Mouse (Mus musculus) adrenal gland, adult (tissue): ENCODE data around the gene Gjd3.
A peak's percentile ranks its signal among the peaks of the same experiment; 100 is the strongest.

Experiments used
- DNase-seq, 2 experiments: peaks; one replicate each; pipeline ENCODE4 v3.0.0; 2022 to 2023; ENCODE audit warnings: low spot score in 1 of 2; ENCODE audit not compliant: inconsistent age in 2 of 2

Gjd3 gene

DNA sequence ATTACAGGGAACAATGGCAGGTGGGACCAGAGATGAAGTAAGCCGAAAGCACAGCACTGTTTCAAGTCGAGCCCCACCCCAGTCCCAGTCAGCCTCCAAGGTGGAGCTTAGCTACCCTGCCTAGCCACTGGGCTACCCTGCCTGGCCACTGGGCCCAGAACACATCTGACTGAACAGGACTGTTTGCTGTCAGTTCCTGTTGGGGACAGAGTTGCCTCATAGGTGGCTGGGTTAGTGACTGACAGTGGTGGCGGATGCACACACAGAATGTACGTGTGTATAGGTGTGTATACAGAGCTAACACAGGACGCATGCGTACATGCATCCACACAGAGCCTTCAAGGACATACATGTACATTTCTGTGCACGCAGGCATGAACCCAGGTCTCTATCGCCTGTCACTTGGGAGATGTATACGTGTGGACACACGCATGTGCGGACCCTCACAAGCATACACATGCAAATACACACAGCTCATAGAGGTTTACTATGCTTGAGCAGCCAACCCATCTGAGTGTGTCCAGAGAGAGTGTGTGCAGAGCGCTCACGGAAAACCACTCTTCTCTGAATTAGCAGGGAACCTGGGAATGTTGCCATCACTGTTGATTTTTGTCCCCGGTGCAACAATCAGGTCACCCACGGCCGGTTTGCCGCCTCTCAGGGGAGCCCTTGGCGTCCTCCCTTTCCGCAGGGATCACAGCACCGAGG, 1.4 kb downstream of the Gjd3 start:
- no peak for DNase-seq

DNA sequence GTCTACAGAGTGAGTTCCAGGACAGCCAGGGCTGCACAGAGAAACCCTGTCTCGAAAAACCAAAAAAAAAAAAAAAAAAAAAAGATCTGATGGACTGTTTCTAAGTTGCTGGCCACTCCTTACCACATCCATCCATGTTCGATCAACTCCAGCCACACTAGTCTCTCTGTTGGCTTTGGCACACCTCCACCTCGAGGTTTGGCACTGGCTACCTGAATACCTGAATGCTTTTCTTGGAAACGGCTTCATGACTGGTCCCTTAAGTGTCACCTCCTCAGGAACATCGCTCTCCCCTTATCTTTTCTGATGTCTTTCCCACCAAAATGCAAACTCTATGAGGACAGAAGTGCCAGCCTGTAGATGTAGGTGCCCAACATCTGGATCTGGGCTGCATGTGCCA, 3.5 kb downstream of the Gjd3 start:
- no peak for DNase-seq

DNA sequence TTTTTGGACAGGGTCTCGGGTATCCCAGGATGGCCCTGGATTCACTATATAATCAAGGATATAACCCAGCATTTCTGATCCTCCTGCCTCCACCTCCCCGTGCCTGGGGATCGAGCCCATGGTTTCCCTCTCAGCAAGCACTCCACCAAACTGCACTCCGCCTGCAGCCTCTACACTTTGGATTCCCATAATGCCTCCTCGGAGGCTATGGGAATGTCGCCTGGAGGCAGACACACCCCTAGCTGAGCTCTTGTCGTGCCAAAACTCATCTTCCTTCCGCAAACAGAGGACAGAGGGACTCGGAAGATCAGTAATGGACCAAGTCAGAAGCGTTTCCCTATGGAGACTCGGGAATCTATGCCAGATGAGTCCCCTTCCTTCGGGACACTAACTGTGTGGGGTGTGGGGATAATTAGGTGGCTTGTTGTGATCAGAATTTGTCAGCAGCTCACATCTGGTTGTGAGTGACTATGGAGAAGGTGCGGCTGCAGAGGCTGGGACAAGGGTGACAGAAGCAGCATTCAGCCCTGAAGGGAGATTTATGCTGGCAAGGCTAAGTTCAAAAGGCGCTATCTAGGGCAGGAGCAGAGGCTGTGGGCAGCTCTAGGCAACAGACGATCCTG, 4.2 kb downstream of the Gjd3 start:
- DNase-seq, result peak in 1 of 2 experiments; percentile 22

DNA sequence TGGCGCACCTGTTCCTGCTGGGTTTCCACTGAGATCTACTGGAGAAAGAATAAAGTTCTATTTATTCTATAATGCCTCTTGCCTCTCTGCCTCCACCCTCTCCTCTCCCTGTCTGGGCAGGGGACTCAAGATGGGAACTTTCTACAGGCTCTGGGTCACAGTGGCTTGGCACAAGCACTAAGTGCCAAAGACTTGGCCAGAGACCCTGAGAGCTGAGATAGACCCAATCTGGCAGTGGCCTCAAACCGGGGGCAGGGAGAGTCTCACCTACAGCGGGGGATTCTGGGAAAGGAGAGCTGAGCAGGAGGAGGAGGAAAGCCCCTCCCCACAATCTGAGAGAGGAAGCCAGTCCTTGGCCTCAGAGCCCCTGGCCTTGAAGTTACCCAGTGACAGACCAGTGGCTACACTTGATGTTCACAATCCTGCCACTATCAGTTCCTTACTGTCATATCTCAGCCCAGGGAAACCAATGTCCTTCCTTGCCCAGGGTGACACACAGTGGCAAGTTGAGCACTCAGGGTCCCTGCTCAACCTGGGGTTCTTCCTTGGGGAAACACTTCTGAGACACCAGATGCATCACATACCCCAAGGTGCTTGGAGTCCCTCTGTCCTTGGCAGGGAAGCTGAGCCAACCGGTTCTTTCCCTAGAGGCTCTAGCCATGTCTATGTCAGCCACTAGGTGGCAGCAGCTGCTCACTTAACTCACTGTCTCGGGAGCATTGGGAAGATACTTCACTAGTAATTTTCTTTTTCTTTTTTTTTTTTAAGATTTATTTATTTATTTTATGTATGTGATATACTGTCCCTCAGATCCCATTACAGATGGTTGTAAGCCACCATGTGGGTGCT, 7.7 kb downstream of the Gjd3 start:
- DNase-seq, result peak; percentile 82 to 94

DNA sequence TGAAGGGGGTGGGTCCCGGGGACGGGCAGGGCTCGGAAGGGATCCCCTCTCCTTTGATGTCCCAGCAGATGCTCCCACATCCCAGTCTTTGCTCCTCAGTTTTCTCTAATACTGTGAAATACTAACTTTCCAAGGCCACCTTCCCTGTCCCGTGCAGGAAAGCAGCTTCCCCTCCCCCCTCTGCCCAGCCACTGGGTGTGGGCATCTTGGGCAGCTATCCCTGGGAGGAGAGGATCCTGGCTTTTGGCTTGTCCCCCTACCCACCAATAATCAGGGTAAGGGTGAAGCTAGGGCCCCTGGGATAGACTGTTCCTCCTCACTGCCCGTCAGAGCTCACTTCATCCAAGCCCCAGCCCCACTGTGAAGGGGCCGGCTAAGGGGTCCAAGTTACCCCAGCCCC, 8.6 kb downstream of the Gjd3 start:
- DNase-seq, result peak; percentile 31 to 57

DNA sequence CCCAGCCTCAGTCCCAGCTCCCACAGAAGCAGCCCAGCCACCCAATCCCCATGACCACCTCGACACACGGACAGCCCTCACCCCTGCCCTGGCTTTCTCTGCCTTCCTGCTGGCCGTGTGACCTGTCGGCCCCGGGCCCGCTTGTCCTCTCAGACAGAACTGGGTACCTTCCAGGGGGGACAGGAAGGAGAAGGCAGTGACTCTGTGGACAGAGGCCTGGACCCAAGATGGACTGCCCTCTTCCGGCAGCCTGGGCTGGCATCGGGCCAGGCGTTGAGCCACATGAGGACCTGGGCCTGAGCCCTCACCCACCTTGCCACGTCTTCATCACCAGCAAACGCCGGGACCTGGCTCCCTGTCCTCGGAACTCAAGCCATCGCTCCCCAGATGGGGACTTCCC, 9.2 kb downstream of the Gjd3 start:
- peak; percentile 61 to 73 for DNase-seq

DNA sequence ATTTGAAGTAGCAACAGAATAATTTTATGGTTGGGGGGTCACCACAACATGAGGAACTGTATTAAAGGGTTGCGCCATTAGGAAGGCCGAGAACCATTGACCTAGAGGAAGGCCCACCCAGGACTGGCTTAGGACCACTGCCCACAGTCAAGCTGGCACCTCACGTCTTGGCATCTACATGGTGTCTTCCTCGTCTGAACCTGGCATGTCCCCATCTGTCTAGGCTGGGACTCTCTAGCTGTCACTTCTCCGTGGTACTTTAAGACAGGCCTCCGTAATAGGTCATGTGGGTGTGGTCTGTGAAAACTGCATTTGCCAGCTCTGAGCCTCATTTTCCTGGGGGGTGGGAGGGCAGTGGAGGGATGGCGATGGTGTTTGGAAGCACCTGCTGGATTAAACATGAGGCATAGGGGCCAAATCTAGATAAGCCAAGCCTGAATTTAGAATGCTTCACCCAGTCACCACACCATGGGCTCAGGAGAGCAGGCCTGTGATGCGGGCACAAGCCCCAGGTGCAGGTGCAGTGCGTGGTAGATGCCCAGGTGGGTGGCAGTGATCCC, 9.9 kb downstream of the Gjd3 start:
- DNase-seq, result peak in 1 of 2 experiments; percentile 41

DNA sequence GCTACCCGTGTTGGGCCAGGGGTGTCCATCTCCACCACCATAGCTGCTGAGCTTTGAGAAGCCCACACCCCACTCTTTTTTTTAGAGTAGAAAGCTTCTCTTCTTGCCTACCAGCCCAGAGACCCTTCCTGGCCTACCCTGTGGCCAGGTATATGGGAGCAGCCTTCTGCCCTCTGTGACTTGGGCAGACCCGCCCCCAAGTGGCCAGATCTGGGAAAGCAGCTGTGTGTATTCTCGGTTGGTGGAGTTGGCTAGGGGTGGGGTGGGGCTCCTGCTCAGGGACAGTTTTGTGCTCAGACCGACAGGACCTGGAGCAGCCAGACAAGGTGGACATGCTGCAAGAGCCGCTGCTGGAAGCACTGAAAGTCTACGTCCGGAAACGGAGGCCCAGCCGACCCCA, 10.6 kb downstream of the Gjd3 start:
- DNase-seq, result peak; percentile 87 to 95

DNA sequence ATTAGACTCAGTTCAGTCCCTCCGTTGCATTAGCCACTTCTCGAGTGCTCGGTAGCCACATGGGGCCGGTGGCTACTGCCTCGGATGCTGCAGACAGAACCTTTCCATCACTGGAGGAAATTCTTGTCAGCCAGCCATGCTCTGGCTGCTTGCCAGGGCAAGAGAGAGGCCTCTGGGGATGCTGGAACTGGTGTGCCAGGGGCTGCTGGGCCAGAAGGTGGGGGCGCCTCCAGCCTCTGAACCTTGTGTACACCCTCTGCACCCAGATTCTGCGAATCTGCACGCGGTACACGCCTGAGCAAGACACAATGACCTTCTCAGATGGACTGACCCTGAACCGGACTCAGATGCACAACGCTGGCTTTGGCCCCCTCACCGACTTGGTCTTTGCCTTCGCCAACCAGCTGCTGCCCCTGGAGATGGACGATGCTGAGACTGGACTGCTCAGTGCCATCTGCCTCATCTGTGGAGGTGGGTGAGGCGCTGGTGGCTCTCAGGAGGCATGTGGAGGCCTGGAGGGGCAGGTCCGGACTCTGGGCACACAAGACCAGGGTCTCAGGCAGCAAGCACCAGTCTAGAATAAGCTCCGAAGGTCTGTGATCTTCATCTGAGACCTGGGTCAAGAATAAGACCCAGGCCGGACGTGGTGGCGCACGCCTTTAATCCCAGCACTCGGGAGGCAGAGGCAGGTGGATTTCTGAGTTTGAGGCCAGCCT, 11.3 kb downstream of the Gjd3 start:
- peak; percentile 70 to 86 for DNase-seq

DNA sequence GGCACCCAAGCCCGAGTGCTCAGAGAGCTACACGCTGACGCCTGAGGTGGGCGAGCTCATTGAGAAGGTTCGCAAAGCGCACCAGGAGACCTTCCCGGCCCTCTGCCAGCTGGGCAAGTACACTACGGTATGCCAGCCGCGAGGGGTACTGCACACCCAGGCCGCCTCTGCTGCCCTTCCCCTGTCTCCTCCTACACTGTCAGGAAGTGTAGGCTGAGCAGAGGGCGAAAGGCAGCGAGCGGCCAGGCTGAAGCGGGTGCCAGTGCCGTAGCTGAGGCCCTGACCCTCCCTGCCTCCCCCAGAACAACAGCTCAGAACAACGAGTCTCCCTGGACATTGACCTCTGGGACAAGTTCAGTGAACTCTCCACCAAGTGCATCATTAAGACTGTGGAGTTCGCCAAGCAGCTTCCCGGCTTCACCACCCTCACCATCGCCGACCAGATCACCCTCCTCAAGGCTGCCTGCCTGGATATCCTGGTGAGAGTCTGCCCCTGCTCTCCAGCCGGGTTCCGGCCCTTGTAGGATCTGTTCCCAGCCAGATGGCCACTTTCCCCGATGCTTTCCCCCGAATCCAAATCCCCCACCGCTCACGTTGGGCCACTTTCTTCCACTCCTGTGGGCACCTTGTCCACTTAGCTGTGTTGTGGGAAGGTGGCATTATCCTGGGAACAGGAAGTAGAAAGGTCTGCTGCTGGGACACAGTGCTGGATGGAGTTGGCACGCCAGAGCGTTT, 12.5 kb downstream of the Gjd3 start:
- DNase-seq, result peak; percentile 30 to 54

DNA sequence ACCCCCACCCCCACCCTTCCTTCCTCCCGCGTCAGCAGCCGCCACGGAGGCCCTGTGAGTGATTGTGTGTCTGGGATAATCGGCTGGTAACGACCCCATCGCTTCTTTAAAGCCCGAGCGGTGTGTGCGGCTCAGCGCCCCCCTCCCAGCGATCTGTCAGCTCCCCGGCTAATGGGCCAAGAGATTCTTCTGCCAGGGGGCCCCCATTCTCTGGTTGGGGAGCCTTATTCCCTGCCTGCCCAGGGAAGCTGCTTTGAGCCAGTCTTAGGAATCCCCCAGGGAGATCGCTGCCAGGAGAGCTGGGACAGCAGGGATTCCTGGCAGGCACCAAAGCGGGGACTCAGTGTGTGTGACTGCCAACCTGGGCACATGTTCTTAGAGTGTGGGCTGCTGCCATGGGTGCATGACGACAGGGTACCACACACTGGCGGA, 13.3 kb downstream of the Gjd3 start:
- peak; percentile 35 to 59 for DNase-seq

DNA sequence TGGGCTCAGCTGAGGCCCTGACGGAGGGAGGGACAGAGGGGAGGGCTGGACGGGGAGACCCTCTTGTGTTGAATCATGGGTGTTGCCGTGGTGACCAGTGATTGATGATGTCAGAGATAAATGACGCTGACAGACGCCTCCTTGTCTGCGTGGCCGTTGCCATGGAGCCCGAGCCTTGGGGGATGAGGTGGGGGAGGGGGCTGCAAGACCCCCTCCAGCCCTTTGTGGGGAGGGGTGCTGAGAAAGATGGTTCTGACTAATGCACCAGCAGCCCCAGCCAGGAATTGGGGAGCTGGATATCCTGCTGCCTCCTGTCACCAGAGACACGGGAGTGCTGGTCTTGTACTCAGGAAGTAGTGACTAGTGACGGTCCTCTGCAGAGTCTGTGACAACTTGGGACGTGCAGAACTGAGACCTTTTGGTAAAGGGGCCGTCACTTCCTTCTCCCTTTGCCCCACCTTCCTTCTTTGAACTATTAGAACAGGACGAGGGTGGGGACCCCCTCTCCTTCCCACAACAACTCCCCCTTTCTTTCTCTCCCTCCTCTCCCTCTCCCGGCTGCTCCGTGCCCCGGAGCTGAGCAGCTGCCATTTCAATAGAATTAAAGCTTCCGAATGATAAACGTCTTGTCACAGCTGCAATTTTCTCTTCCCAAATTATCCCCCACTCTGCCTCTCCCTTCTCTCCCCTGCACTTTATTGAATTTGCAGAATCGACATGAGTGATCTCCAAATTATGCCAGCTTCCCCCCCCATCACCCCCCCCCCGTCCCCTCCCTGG, 13.9 kb downstream of the Gjd3 start:
- DNase-seq, result peak in 1 of 2 experiments; percentile 62

DNA sequence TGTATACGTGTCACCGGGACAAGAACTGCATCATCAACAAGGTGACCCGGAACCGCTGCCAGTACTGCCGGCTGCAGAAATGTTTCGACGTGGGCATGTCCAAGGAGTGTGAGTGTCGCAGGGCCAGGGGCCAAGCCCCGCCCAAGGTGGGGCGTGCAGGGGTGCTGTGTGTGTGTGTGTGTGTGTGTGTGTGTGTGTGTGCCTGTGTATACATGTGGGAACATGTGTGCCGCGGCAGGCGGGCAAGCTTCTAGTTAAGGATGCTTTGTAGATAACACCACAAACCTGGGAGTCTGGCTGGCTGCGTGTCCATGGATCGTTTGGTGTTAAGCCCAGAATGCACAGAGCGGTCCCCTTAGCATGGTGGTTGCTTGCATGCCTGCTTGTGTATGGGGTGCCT, 14.7 kb downstream of the Gjd3 start:
- DNase-seq, result peak in 1 of 2 experiments; percentile 51

DNA sequence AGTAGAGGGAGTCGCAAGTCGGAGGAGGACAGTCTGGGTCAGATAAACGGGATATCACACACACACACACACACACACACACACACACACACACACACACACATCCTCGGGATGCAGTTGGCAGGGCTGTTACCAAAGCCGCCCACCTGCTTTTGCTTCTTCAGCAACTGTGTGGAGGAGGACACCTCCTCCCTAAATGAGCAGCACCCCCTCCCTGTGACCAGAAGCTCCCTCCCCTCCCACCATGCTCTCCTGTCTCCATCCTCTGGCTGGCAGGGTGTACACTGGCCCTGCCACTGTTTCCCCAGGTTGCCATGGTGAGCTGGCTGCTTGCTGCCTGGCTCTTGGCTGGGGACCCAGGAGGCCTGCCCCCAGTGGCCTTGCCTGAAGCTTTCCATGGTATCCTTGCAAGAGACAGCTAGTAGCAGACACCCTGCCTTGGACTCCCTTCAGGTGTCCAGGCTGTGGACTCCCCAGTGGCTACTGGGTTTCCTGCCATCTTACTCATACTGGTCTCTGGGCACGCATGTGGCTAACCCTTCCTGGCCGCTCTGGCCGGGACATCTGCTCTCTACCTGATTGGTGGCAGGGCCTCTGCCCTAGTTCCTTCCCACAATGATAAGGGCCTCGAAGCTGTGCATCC, 16.2 kb downstream of the Gjd3 start:
- peak; percentile 85 to 93 for DNase-seq

DNA sequence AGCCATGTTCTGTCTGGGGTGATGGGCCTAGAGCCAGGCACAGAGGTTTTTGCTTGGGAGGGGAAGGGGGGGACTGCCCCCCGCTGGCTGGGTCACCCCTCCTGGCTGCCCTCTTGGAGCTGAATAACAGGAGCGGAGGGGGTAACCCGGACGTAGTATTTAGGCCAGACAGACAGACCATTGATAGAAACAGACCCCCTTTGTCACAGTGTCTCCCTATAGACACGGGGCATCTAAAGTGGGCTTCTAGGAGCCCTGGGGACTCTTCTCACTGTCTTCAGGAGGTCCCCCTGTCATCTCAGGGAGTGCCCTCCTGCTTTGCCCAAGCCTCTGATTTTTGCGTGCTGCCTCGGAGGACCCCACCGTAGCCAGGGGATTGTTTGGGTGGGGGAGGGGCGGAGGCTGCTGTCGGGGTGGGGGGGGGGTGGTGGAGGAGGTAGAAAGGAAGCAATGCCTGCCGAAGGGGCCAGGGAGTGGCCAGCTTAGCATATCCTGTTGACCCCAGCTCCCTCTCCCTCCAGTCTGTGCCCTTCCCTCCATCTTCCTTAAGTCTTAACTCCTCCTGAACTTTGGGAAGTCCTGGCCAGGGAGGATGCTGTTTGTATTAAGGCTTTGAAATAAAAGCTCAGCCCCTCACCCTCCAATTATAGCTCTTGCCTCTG, 17.3 kb downstream of the Gjd3 start:
- no peak for DNase-seq

DNA sequence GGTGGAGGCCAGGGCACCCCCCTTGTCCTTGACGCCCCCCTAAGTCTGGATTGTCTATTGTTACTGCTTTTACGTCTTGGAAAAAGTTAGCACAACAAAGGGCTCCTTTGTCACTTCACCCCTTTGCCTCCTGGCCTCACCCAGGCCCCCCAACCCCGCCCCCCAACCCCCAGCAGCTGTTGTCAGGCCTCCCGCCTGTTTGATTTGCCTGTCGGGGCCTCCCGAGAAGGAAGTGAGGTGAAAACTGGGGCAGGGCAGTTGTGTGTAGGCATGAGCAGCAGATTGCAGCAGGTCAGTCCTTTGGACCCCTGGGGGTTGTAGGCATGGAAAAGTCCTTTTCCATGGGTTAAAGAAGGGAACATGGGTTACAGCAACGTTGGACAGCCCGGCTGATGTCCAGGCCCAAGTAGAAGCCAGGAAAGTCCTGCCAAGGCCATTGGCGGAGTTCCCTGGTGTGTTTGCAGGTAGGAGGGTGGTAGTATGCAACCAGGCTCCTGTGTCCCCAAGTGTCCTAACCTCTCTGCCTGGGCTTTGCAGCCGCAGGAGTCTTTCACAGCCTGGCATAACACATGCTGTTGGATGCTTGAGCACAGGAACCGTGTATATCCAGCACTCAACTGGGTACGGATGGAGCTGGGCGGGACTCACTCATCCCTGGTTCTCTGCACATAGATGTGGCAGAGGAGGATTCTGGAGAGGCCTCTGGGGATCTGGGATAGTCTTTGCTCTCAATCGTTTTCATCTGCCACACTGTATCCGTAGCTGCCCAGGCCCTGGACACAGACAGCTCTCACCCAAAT, 18.0 kb downstream of the Gjd3 start:
- DNase-seq, result peak; percentile 53 to 80

DNA sequence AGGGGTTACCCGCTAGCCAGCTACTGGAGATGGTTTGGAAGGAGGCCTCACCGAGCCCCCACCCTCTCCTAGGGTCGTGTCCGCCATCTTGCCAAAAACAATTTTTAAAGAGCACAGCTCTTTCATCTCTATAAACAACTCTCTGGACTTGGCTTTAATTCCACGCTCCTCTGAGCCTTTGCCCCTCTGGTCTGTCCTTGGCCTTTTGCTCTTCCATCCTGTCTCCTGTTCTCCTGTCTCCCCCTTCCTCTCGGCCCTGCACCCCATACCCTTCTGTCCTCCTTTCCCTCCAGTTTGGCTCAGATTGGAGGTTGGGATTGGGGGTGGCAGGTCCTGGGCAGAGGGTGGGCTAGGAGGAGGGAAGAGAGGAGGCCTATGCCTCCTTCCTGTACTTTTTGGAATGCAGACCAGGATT, 18.6 kb downstream of the Gjd3 start:
- peak in 1 of 2 experiments; percentile 33 for DNase-seq
